In the genomic region with DNA sequence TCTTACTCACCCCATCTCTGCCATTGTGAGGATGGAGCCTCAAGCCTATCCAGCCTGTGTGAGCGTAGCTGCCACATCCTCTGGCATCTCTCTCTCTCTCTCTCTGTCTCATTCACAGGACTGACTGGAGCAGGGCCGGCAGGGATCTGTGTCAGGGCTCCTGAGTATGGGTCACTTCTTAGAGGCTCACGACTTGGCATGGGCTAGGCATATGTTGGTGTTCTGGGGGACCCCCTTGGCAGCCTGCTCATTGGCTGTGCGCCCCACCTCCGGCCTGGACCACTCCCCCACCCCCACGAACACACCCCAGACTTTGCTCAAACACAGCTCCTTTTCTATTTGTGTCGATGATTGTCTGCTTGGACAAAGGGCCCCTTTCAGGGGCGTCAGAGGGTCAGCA, we compare ENCODE assay signal across 16 mouse cellular contexts. TPM values are rescaled to one million over a fixed set of nuclear protein-coding genes. Genes with fewer than 3 reads are reported as not detected.
DNase-seq lines count a peak whose midpoint lies in the region; ATAC-seq lines count a peak whose summit lies in the region.
"Had no signal": no experiment of that assay in that cellular context is flagged by ENCODE, and none has a peak within 500 bp of the region (broad histone marks: within the 10 kb centered on the region; RNA-seq: fewer than 3 reads in every experiment).

No protein-coding gene starts in this region.

- peak overlapping the region; percentile 76; the same call in 1 of the 2 replicates for H3K27ac ChIP-seq in hindbrain, embryonic 13.5 days
- H3K27ac ChIP-seq in midbrain, embryonic 14.5 days (replicated peaks; ENCODE audit: low read depth, low read length): peak overlapping the region; percentile 57; the same call in 1 of the 2 replicates
- H3K27ac ChIP-seq: kidney, embryonic 15.5 days; liver, embryonic 12.5 days had no signal

- peak; percentile 44 for ATAC-seq in hindbrain, embryonic 13.5 days (ENCODE audit: low FRiP score)
- ATAC-seq in midbrain, embryonic 14.5 days (ENCODE audit: low FRiP score, low TSS enrichment): peak; percentile 51
- no peak for ATAC-seq in megakaryocyte-erythroid progenitor cell, adult 5-6 weeks (replicated peaks; ENCODE audit: low FRiP score, low TSS enrichment, poor library complexity, severe bottlenecking)
- ATAC-seq: liver, embryonic 12.5 days; lung, postnatal 0 days had no signal

- WGBS in hindbrain, embryonic 13.5 days: 11% methylated on average over 8 of the region's 8 CpGs
- 17% methylated on average over 8 of the region's 8 CpGs for WGBS in midbrain, embryonic 14.5 days

- H3K27me3 ChIP-seq in hindbrain, embryonic 13.5 days: peaks cover 36% of the 10 kb centered on the region
- peaks cover 12% of the 10 kb centered on the region; the same call in 1 of the 2 replicates for H3K27me3 ChIP-seq in midbrain, embryonic 14.5 days (ENCODE audit: control insufficient read depth, insufficient read depth, low read length)

- H3K4me2 ChIP-seq in hindbrain, embryonic 13.5 days: no peak overlapping the region
- no peak overlapping the region for H3K4me2 ChIP-seq in midbrain, embryonic 14.5 days (ENCODE audit: low read length)
- H3K4me2 ChIP-seq: heart, embryonic 11.5 days; kidney, embryonic 15.5 days; liver, embryonic 12.5 days had no signal

- H3K4me3 ChIP-seq in hindbrain, embryonic 13.5 days: no peak overlapping the region
- H3K4me3 ChIP-seq in midbrain, embryonic 14.5 days (replicated peaks; ENCODE audit: low read depth, low read length): no peak overlapping the region
- H3K4me3 ChIP-seq: kidney, embryonic 15.5 days; liver, embryonic 12.5 days had no signal

- H3K36me3 ChIP-seq in hindbrain, embryonic 13.5 days: no peaks in the 10 kb centered on the region
- no peaks in the 10 kb centered on the region for H3K36me3 ChIP-seq in midbrain, embryonic 14.5 days (ENCODE audit: control insufficient read depth, insufficient read depth, low read length)
- H3K36me3 ChIP-seq: G1E; kidney, embryonic 15.5 days; liver, embryonic 12.5 days had no signal

- H3K9me3 ChIP-seq in hindbrain, embryonic 13.5 days: no peaks in the 10 kb centered on the region
- H3K9me3 ChIP-seq in midbrain, embryonic 14.5 days (ENCODE audit: control insufficient read depth, low read length): no peaks in the 10 kb centered on the region
- H3K9me3 ChIP-seq: G1E; kidney, embryonic 15.5 days; liver, embryonic 12.5 days had no signal

- 0 out of 2 replicates have a peak overlapping the region, but pooled peaks have one; percentile 2 for H3K9ac ChIP-seq in hindbrain, embryonic 13.5 days
- H3K9ac ChIP-seq in midbrain, embryonic 14.5 days (replicated peaks; ENCODE audit: low read length): no peak overlapping the region
- H3K9ac ChIP-seq: kidney, embryonic 15.5 days; liver, embryonic 12.5 days had no signal

- DNase-seq in right cerebral cortex, postnatal 4 days: peak; percentile 48
- DNase-seq in right cerebral cortex, adult 2 months (ENCODE audit: low spot score in 2 of 2): no peak
- no peak for DNase-seq in midbrain, embryonic 14.5 days
- no peak for DNase-seq in kidney, adult 9 months
- DNase-seq in ovary, postnatal 14 days (ENCODE audit: low spot score): no peak
- DNase-seq: adrenal gland, postnatal 10 days; cerebellum, postnatal 14 days; thymus, postnatal 36 days had no signal

- peaks cover 69% of the 10 kb centered on the region for H3K4me1 ChIP-seq in hindbrain, embryonic 13.5 days (replicated peaks)
- peaks cover 23% of the 10 kb centered on the region for H3K4me1 ChIP-seq in midbrain, embryonic 14.5 days (ENCODE audit: control insufficient read depth, insufficient read depth, low read length)

RNA-seq across cellular contexts. Expression of gene Fgfr3, which starts 17.5 kb away (rescaled TPM):
- 41.1 and 45.7 TPM in 2 replicates for polyA plus RNA-seq in hindbrain, embryonic 13.5 days (2015; fragmentation: Nextera tagmentation; extraction: Ambion mirVana)
- polyA plus RNA-seq in midbrain, embryonic 14.5 days (2014; fragmentation: Nextera tagmentation; extraction: Ambion mirVana): 20.9 and 21.3 TPM in 2 replicates
- total RNA-seq in megakaryocyte-erythroid progenitor cell, adult 5-6 weeks (2014; fragmentation: Nextera tagmentation): not detected in 2 replicates
- total RNA-seq in megakaryocyte-erythroid progenitor cell, adult 5-6 weeks (2017): not detected in 2 replicates
- total RNA-seq: monocyte, adult 5-6 weeks had no signal

RNA-seq across cellular contexts. Expression of gene Tmem129, which starts 45.8 kb away (rescaled TPM):
- 28.2 and 28.7 TPM in 2 replicates for polyA plus RNA-seq in hindbrain, embryonic 13.5 days (2015; fragmentation: Nextera tagmentation; extraction: Ambion mirVana)
- 29.4 and 31.1 TPM in 2 replicates for polyA plus RNA-seq in midbrain, embryonic 14.5 days (2014; fragmentation: Nextera tagmentation; extraction: Ambion mirVana)
- 20.5 and 30.5 TPM in 2 replicates for total RNA-seq in megakaryocyte-erythroid progenitor cell, adult 5-6 weeks (2014; fragmentation: Nextera tagmentation)
- 12.3 and 34.4 TPM in 2 replicates for total RNA-seq in megakaryocyte-erythroid progenitor cell, adult 5-6 weeks (2017)

RNA-seq across cellular contexts. Expression of gene Tacc3, which starts 46.1 kb away (rescaled TPM):
- polyA plus RNA-seq in hindbrain, embryonic 13.5 days (2015; fragmentation: Nextera tagmentation; extraction: Ambion mirVana): 48.8 and 57.0 TPM in 2 replicates
- polyA plus RNA-seq in midbrain, embryonic 14.5 days (2014; fragmentation: Nextera tagmentation; extraction: Ambion mirVana): 25.5 and 45.9 TPM in 2 replicates
- 121 and 124 TPM in 2 replicates for total RNA-seq in megakaryocyte-erythroid progenitor cell, adult 5-6 weeks (2014; fragmentation: Nextera tagmentation)
- 124 and 155 TPM in 2 replicates for total RNA-seq in megakaryocyte-erythroid progenitor cell, adult 5-6 weeks (2017)

RNA-seq across cellular contexts. Expression of gene Slbp, which starts 51.6 kb away (rescaled TPM):
- polyA plus RNA-seq in hindbrain, embryonic 13.5 days (2015; fragmentation: Nextera tagmentation; extraction: Ambion mirVana): 126 and 130 TPM in 2 replicates
- 112 and 134 TPM in 2 replicates for polyA plus RNA-seq in midbrain, embryonic 14.5 days (2014; fragmentation: Nextera tagmentation; extraction: Ambion mirVana)
- 229 and 276 TPM in 2 replicates for total RNA-seq in megakaryocyte-erythroid progenitor cell, adult 5-6 weeks (2014; fragmentation: Nextera tagmentation)
- 348 and 369 TPM in 2 replicates for total RNA-seq in megakaryocyte-erythroid progenitor cell, adult 5-6 weeks (2017)
